Mouse (Mus musculus) lung, embryonic 14.5 days (tissue): ENCODE measurements around the gene A630095E13Rik. TPM values are rescaled to one million over a fixed set of nuclear protein-coding genes. Genes with fewer than 3 reads are reported as not detected.
"Not testable (repeated sequence)": the region's sequence is repeated elsewhere in the genome, so short reads cannot be mapped to it uniquely, and the experiment has no call there.

Source experiments
- ATAC-seq: fragments of 200-750 bp; cut with Nextera tagmentation; 2 replicates; pipeline ENCODE4 v1.8.0; 2017; ENCODE audit warnings: mild to moderate bottlenecking, moderate TSS enrichment, moderate library complexity; ENCODE audit not compliant: insufficient read depth
- DNase-seq: peaks from one replicate; pipeline ENCODE4 v3.0.0-alpha.2; 2015
- H3K27ac ChIP-seq: fragments of 300-500 bp; sonication (generic); 2 replicates; pipeline ENCODE4 v1.5.1; 2014; ENCODE audit warnings: low read depth, mild to moderate bottlenecking, moderate library complexity
- H3K27me3 ChIP-seq: fragments of 300-500 bp; sonication (generic); 2 replicates; pipeline ENCODE4 v1.6.1; 2014; ENCODE audit warnings: low read length, control low read depth; ENCODE audit not compliant: insufficient read depth
- H3K36me3 ChIP-seq: fragments of 300-500 bp; sonication (generic); 2 replicates; pipeline ENCODE4 v1.6.1; 2014; ENCODE audit warnings: control low read depth; ENCODE audit not compliant: insufficient read depth
- H3K4me1 ChIP-seq: fragments of 300-500 bp; sonication (generic); 2 replicates; pipeline ENCODE4 v1.6.1; 2014; ENCODE audit warnings: antibody characterized with exemption, control low read depth; ENCODE audit not compliant: insufficient read depth
- H3K4me2 ChIP-seq: fragments of 300-500 bp; sonication (generic); 2 replicates; pipeline ENCODE4 v1.6.1; 2014; ENCODE audit warnings: mild to moderate bottlenecking
- H3K4me3 ChIP-seq: fragments of 300-500 bp; sonication (generic); 2 replicates; pipeline ENCODE4 v1.5.1; 2014; ENCODE audit warnings: low read depth, low read length
- H3K9ac ChIP-seq: fragments of 300-500 bp; sonication (generic); 2 replicates; pipeline ENCODE4 v1.6.1; 2014
- H3K9me3 ChIP-seq: fragments of 300-500 bp; sonication (generic); 2 replicates; pipeline ENCODE4 v1.6.1; 2016; ENCODE audit warnings: low read depth, low read length, control low read depth
- CTCF ChIP-seq: IDR thresholded peaks from 2 replicates; pipeline ENCODE4 v1.5.1; 2016; ENCODE audit warnings: antibody characterized with exemption, low read depth
- WGBS: fragments of 180-500 bp; shearing (Covaris S2); extraction: QIAGEN DNeasy Blood & Tissue Kit; methylation state at CpG from one replicate; pipeline ENCODE4 v1.1.7; 2014; 5-methylcytosine and 5-hydroxymethylcytosine counted together
- polyA plus RNA-seq: library from polyadenylated mRNA; unstranded; fragments of >200 nt; fragmentation: Nextera tagmentation; extraction: Ambion mirVana; gene quantifications from 2 replicates; pipeline ENCODE4 v1.2.1, GENCODE M21; 2014

The A630095E13Rik gene
- not detected in 2 replicates for polyA plus RNA-seq

DNA sequence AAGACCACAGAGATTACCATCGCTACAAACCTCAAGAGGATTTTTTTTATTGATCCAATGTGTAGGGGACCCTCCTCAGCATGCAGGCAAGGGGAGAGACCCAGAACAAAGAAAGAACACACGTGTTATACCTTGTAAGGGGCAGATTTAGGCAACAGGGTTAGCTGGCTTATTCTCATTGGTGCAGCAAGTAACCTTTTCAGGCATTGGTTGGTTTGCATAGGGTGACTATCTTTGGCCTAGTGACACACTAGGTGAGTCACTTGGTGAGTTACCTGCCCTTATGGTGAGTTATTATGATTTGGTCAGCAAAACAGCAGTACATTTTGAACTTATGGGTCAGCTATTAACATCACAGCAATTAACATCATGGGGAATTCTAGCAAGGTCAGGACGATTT lies at the start of gene A630095E13Rik:
Gene A630095E13Rik, minus strand, starts transcription at position 101 of the 400 bp plus-strand sequence.
- H3K36me3 ChIP-seq, H3K9ac ChIP-seq, H3K4me1 ChIP-seq, ATAC-seq, DNase-seq, H3K4me2 ChIP-seq, H3K4me3 ChIP-seq, H3K27ac ChIP-seq, H3K9me3 ChIP-seq, H3K27me3 ChIP-seq: not testable (repeated sequence)
- 64% methylated on average over 3 of the region's 3 CpGs for WGBS

DNA sequence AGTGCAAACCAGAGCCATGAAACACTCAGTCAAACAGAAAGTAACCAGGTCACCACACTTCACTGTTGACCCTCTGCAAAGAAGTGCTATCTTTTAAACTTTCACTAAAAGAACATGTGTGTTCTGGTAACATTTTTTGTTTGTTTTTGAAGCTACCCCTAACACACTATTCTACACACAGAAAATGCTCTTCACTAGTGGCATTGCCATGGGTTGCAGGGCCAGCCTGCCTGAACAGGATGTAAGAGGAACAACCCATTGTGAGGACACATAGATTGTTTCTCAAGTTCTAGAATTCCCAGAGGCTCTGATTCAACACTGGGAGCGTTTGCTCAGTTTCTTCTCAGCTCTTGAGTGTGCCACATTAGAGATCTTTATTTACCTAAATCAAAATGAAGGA lies 49.7 kb upstream of the A630095E13Rik start, which contains the start of gene Acrv1:
Gene Acrv1, plus strand, starts transcription at position 301 of the 400 bp plus-strand sequence.
- 38% methylated on average over 1 of the region's 1 CpGs for WGBS
- Histone ChIP-seq H3K4me3 (no peak within 1 kb of the TSS), H3K36me3 (no peaks in the 10 kb centered on the region), H3K9ac (no peak within 1 kb of the TSS), H3K27me3 (no peaks in the 10 kb centered on the region), H3K27ac (no peak within 1 kb of the TSS), H3K4me2 (no peak within 1 kb of the TSS), H3K4me1 (no peaks in the 10 kb centered on the region), H3K9me3 (no peaks in the 10 kb centered on the region)
- no peak for ATAC-seq
- TF ChIP-seq CTCF, result no peak
- no peak for DNase-seq

DNA sequence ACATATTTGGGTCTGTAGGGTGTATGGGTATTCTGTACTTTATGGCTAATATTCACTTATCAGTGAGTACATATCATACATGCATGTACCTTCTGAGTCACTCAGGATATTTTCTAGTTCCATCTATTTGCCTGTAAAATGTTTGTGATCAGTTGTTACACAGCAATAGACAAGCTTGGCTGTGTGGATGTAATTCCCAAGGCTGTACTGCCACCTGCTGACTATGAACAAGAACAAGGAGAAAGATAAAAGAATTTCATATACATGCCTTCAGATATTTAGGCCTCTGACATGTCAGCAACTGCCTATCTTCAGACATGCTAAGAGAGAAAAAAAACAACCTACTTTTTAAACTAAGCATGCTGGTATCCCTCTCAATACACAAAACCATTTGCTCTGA lies 44.2 kb upstream of the A630095E13Rik start:
- Histone ChIP-seq H3K4me2 (no peak overlapping the region), H3K27ac (no peak overlapping the region), H3K4me3 (no peak overlapping the region), H3K36me3 (no peaks in the 10 kb centered on the region), H3K27me3 (no peaks in the 10 kb centered on the region), H3K4me1 (no peaks in the 10 kb centered on the region), H3K9me3 (no peaks in the 10 kb centered on the region), H3K9ac (no peak overlapping the region)
- DNase-seq (peak; percentile 35), ATAC-seq (no peak)
- TF ChIP-seq CTCF, result peak; percentile 32; the same call in 1 of the 2 replicates

DNA sequence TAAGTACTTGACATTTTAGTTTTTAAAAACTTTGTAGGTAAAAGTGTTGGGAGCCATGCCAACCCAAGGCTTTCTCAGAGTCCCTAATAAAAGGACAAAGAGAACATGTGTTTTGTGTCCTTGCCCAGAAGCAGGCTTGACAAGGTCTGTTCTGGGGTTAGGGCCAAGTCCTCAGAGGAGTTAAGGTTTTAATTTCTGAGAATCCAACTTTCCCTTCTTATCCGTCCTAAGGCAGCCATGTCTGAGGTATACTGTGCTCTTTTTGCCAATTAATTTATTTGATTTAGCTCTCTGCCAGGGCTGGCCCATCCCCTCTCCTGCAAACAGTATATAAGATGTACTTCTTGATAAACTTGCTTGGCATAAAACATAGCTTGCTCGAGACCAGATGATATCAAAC lies 38.2 kb upstream of the A630095E13Rik start:
- no peaks in the 10 kb centered on the region for H3K36me3 ChIP-seq
- no peak for TF ChIP-seq CTCF
- ATAC-seq (no peak), DNase-seq (peak; percentile 17)
- no peaks in the 10 kb centered on the region for H3K27me3 ChIP-seq
- no peak overlapping the region for H3K4me3 ChIP-seq
- no peak overlapping the region for H3K9ac ChIP-seq
- no peaks in the 10 kb centered on the region for H3K4me1 ChIP-seq
- no peaks in the 10 kb centered on the region for H3K9me3 ChIP-seq
- no peak overlapping the region for H3K4me2 ChIP-seq
- H3K27ac ChIP-seq, result no peak overlapping the region
- 45% methylated on average over 2 of the region's 2 CpGs for WGBS

Other genes with a start within 250 kb of the A630095E13Rik start
- gene Gm7257, start 211.5 kb downstream of the A630095E13Rik start, polyA plus RNA-seq, result not detected in 2 replicates
- gene Gm9513, start 167.7 kb downstream of the A630095E13Rik start, polyA plus RNA-seq, result not detected in 2 replicates
- gene Gm5615, start 101.4 kb downstream of the A630095E13Rik start, polyA plus RNA-seq, result not detected in 2 replicates
- gene Gm17689, start 60.7 kb downstream of the A630095E13Rik start, polyA plus RNA-seq, result not detected in 2 replicates
- not detected in 2 replicates for gene Acrv1, start 49.8 kb upstream of the A630095E13Rik start, polyA plus RNA-seq
- 44.4 and 45.1 TPM in 2 replicates for gene Chek1, start 83.7 kb upstream of the A630095E13Rik start, polyA plus RNA-seq
- 243 and 260 TPM in 2 replicates for gene Stt3a, start 124.3 kb upstream of the A630095E13Rik start, polyA plus RNA-seq
- gene Ei24, start 154.0 kb upstream of the A630095E13Rik start, polyA plus RNA-seq, result 56.0 and 60.3 TPM in 2 replicates
- 3.3 and 3.4 TPM in 2 replicates for gene Fez1, start 178.5 kb upstream of the A630095E13Rik start, polyA plus RNA-seq